Mouse (Mus musculus) stomach, postnatal 0 days (tissue): ENCODE data around the gene Setdb1. TPM values are rescaled to one million over a fixed set of nuclear protein-coding genes. Genes with fewer than 3 reads are reported as not detected.
A peak's percentile ranks its signal among the peaks of the same experiment; 100 is the strongest.

ENCODE experiments used
- ATAC-seq: fragments of 200-750 bp; cut with Nextera tagmentation; 2 replicates; pipeline ENCODE4 v1.8.0; 2017; ENCODE audit not compliant: low FRiP score, low TSS enrichment
- DNase-seq: peaks from one replicate; pipeline ENCODE4 v3.0.0-alpha.2; 2016; ENCODE audit warnings: low spot score
- H3K27ac ChIP-seq: fragments of 300-500 bp; sonication (generic); replicated peaks from 2 replicates; pipeline ENCODE4 v1.5.1; 2014; ENCODE audit warnings: mild to moderate bottlenecking, control low read depth
- H3K27me3 ChIP-seq: fragments of 300-500 bp; sonication (generic); 2 replicates; pipeline ENCODE4 v1.6.1; 2014; ENCODE audit warnings: low read length; ENCODE audit not compliant: control insufficient read depth, insufficient read depth
- H3K36me3 ChIP-seq: fragments of 300-500 bp; sonication (generic); 2 replicates; pipeline ENCODE4 v1.6.1; 2014; ENCODE audit warnings: low read length, mixed read lengths; ENCODE audit not compliant: control insufficient read depth, insufficient read depth
- H3K4me1 ChIP-seq: fragments of 300-500 bp; sonication (generic); replicated peaks from 2 replicates; pipeline ENCODE4 v1.6.1; 2014; ENCODE audit warnings: antibody characterized with exemption; ENCODE audit not compliant: control insufficient read depth, insufficient read depth
- H3K4me2 ChIP-seq: fragments of 300-500 bp; sonication (generic); replicated peaks from 2 replicates; pipeline ENCODE4 v1.6.1; 2014; ENCODE audit warnings: low read depth, mild to moderate bottlenecking, control low read depth, moderate library complexity
- H3K4me3 ChIP-seq: fragments of 300-500 bp; sonication (generic); 2 replicates; pipeline ENCODE4 v1.5.1; 2014; ENCODE audit warnings: low read depth, low read length, control low read depth
- H3K9ac ChIP-seq: fragments of 300-500 bp; sonication (generic); 2 replicates; pipeline ENCODE4 v1.6.1; 2014; ENCODE audit warnings: mild to moderate bottlenecking, low read length, control low read depth, mixed read lengths
- H3K9me3 ChIP-seq: fragments of 300-500 bp; sonication (generic); 2 replicates; pipeline ENCODE4 v1.6.1; 2016; ENCODE audit warnings: low read length; ENCODE audit not compliant: control insufficient read depth
- CTCF ChIP-seq: IDR thresholded peaks from 2 replicates; pipeline ENCODE4 v1.5.1; 2016; ENCODE audit warnings: antibody characterized with exemption, low read depth, mild to moderate bottlenecking, moderate library complexity
- EP300 ChIP-seq: optimal IDR thresholded peaks from 2 replicates; pipeline ENCODE3; 2016; ENCODE audit warnings: antibody characterized with exemption
- WGBS: fragments of 180-500 bp; shearing (Covaris S2); extraction: QIAGEN DNeasy Blood & Tissue Kit; methylation state at CpG from one replicate; pipeline ENCODE4 v1.1.7; 2014; 5-methylcytosine and 5-hydroxymethylcytosine counted together
- polyA plus RNA-seq: library from polyadenylated mRNA; unstranded; fragments of >200 nt; fragmentation: Nextera tagmentation; extraction: Ambion mirVana; gene quantifications from 2 replicates; pipeline ENCODE4 v1.2.1, GENCODE M21; 2015

Setdb1 gene
- polyA plus RNA-seq, 1 experiment from 2014 or later, result 8.6 TPM

GRCm38 (mm10) chr3:95310968-95311882 lies 45.8 kb downstream of the Setdb1 start:
- Histone ChIP-seq H3K27me3 (no peaks in the 10 kb centered on the region), H3K4me2 (no peak overlapping the region), H3K36me3 (no peaks in the 10 kb centered on the region), H3K9me3 (no peaks in the 10 kb centered on the region), H3K9ac (no peak overlapping the region), H3K4me1 (0 out of 2 replicates have a peak, but pooled peaks cover 1% of the 10 kb centered on the region), H3K27ac (no peak overlapping the region), H3K4me3 (no peak overlapping the region)
- peak; percentile 69 for DNase-seq
- 66% methylated on average over 9 of the region's 9 CpGs for WGBS
- TF ChIP-seq EP300, result no peak
- peak; percentile 83 for TF ChIP-seq CTCF
- no peak; the same call in 1 of the 2 replicates for ATAC-seq

DNA sequence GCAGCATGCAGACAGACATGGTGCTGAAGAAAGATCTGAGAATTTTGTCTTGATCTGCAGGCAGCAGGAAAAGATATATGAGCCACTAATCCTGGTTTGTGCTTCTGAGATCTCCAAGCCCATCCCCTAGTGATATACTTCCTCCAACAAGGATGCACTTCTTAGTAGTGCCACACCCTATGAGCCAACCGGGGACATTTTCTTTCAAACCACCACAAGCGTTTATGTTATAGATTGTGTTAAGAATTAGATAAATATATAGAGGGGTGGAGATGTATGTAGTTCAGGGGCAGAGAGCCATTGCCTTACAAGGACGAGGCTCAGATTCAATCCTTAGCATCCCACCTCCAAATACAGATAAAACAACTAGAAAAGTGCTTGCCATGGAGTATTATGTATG lies 46.5 kb downstream of the Setdb1 start:
- DNase-seq (no peak), ATAC-seq (no peak)
- 42% methylated on average over 3 of the region's 3 CpGs for WGBS
- Histone ChIP-seq H3K4me3 (no peak overlapping the region), H3K36me3 (no peaks in the 10 kb centered on the region), H3K9me3 (no peaks in the 10 kb centered on the region), H3K4me1 (no peaks in the 10 kb centered on the region), H3K27ac (no peak overlapping the region), H3K9ac (no peak overlapping the region), H3K4me2 (no peak overlapping the region), H3K27me3 (no peaks in the 10 kb centered on the region)
- no peak for TF ChIP-seq EP300
- no peak for TF ChIP-seq CTCF

- no peak within 1 kb of the TSS for H3K4me3 ChIP-seq
- H3K4me2 ChIP-seq, result no peak within 1 kb of the TSS
- H3K4me1 ChIP-seq, result no peaks in the 10 kb centered on the region
- no peak for DNase-seq
- peak; percentile 28 for ATAC-seq
- no peak for TF ChIP-seq EP300
- TF ChIP-seq CTCF, result no peak
- H3K27me3 ChIP-seq, result no peaks in the 10 kb centered on the region
- peak within 1 kb of the TSS; percentile 83 for H3K27ac ChIP-seq
- 34% methylated on average over 7 of the region's 7 CpGs for WGBS
- H3K36me3 ChIP-seq, result no peaks in the 10 kb centered on the region
- no peaks in the 10 kb centered on the region for H3K9me3 ChIP-seq
- H3K9ac ChIP-seq, result peak within 1 kb of the TSS; percentile 14; the same call in 1 of the 2 replicates
These were observed 49.9 kb downstream of the Setdb1 start, which contains the start of gene Anxa9 for GRCm38 (mm10) chr3:95307100-95307499. TSS of gene Anxa9 (minus strand) at chr3:95307176.

DNA sequence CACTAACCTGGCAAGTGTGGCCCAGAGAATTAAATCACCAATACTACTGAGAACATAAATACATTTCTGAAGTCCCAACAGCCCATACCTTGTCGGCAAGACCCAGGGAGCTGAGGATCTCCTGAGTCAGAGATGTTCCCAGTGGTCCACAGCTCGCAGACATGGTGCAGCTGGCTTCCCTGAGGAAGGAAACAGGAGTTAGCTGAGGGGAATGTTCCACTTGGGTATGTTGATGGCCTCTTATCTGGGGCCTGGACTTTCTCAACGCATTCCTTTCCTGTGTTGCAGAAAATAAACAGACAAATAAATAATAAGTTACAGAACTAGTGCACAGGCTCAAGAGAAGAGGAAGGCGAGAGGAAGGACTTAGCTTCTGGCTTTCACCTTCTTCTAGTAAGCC lies 50.8 kb downstream of the Setdb1 start:
- no peak for DNase-seq
- 71% methylated on average over 4 of the region's 4 CpGs for WGBS
- H3K36me3 ChIP-seq, result no peaks in the 10 kb centered on the region
- no peaks in the 10 kb centered on the region for H3K9me3 ChIP-seq
- no peak for TF ChIP-seq CTCF
- H3K27me3 ChIP-seq, result no peaks in the 10 kb centered on the region
- H3K4me3 ChIP-seq, result no peak overlapping the region
- no peaks in the 10 kb centered on the region for H3K4me1 ChIP-seq
- no peak overlapping the region for H3K27ac ChIP-seq
- H3K4me2 ChIP-seq, result no peak overlapping the region
- ATAC-seq, result no peak
- no peak overlapping the region for H3K9ac ChIP-seq

- ATAC-seq (no peak), DNase-seq (no peak)
- Histone ChIP-seq H3K27me3 (no peaks in the 10 kb centered on the region), H3K4me2 (no peak overlapping the region), H3K4me3 (no peak overlapping the region), H3K4me1 (no peaks in the 10 kb centered on the region), H3K36me3 (no peaks in the 10 kb centered on the region), H3K9ac (no peak overlapping the region), H3K27ac (no peak overlapping the region), H3K9me3 (no peaks in the 10 kb centered on the region)
- 82% methylated on average over 3 of the region's 3 CpGs for WGBS
- TF ChIP-seq CTCF, result no peak
- TF ChIP-seq EP300, result no peak
These were observed 55.7 kb downstream of the Setdb1 start for GRCm38 (mm10) chr3:95301204-95301796.
